Mouse (Mus musculus) retina, postnatal 1 day (tissue): Measurements from ENCODE around the gene Gm9936.

ENCODE experiments used
- DNase-seq: peaks from one replicate; pipeline ENCODE4 v3.0.0-alpha.2; 2012

The Gm9936 gene

DNA sequence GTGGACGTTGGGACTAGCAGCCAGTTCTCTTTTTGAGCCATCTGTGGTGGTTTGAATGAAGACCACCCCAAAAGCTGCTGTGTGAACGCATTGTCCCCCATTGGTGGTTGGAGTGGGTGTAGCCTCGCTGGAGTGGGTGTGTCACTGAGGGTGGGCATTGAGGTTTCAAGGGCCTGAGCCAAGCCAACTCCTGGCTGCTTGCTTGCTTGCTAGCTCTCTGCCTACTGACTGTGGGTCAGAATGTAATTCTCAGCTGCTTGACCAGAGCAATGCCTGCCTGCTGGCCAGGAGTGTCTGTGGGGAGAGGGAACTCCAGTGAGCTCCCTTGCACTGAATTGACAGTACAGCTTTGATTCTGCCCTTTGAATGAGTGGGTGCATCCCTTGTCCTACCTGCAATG lies 28.7 kb downstream of the Gm9936 start:
- no peak for DNase-seq

DNA sequence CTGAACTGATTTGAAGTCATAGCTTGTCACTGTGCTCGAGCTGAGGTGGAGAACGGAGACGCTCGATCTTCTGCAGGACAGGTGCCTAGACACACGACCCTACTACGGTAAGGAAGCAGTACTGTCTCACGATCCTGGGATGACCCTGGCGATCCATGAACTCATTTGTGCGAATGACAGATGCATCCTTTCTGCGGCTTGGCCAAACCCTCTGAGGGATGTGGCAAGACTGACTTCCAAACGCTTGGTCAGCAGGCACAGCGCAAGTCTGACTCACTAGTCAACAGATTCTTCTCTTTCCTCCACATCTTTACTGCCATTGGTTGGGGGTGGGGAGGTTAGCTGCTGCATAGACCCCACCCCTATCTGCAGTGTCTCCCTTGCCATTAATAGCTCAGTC lies 31.1 kb downstream of the Gm9936 start:
- no peak for DNase-seq

DNA sequence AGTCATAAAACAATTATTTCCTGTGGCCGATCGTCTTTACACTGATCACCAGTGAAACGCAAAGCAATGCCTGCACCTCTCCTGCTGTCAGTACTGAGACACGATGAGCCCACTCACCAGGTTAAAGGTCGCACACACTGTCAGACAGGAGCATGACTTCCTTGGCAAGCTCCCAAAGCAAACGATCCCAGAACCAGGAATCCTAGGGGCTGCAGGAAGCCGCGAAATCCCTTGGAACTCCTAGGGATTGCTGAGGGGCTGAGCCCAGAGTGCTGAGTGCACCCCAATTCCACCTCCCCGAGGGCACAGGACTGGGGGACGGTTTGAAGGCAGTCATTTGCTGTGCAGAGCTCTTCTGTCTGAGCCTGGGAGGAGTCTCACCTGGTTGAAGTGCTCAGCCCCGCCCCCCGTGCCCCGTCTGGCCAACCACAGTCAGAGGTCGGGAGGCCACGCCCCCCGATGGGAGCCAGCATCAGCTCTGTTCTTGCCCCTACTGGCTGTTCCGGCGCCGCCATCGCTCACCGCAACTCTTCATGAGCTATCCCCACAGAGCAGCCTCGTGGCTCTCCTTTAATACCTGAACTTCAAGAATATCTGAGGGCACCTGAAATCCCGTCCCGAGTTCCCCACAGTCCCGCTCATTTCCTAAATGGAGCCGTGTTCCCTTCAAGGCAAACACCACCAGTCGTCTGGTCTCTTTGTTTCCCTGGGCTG lies 32.3 kb downstream of the Gm9936 start:
- DNase-seq = peak; percentile 94

DNA sequence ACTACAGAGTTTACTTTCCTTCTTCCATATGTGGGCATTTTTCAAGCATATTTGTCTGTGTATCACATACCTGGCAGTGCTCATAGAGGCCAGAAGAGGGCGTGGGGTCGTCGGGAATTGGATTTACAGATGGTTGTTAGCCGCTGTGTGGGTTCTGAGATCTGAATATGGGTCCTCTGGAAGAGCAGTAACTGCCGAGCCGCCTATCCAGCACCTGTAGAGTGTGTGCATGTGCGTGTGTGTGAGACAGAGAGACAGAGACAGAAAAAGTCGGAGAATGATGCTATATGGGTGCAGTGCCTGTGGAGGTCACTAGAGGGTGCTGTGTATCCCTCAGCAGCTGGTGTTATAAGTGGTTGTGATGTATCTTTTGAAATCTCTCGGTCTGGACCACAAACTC lies 34.3 kb downstream of the Gm9936 start:
- DNase-seq = peak; percentile 81

GRCm38 (mm10) chr5:114822796-114823688 lies 35.4 kb downstream of the Gm9936 start, which contains the start of gene 1500011B03Rik:
TSS of gene 1500011B03Rik (minus strand) at chr5:114823468.
- DNase-seq = peak; percentile 92

DNA sequence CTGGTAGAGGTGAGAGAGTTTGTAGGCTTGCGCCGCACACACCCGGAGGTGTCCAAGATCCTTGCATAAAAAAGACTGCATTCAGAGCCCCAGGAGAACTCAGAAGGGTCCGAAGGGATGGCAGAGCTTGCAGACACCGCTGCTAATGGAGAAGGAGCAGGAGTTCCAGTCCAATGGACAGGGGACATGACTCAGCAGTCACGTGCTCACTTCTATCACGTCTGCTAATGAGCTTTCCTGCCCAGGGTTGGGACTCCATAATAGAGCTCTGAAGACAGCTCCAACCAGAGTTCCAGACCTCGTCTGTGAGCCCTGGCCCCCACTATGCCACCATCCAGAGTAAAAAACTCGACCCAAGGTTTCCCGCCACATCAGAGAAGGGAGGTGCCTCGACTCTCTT lies 40.4 kb downstream of the Gm9936 start:
- peak; percentile 32 for DNase-seq

GRCm38 (mm10) chr5:114816599-114816998 lies 41.9 kb downstream of the Gm9936 start:
- DNase-seq = peak; percentile 58

DNA sequence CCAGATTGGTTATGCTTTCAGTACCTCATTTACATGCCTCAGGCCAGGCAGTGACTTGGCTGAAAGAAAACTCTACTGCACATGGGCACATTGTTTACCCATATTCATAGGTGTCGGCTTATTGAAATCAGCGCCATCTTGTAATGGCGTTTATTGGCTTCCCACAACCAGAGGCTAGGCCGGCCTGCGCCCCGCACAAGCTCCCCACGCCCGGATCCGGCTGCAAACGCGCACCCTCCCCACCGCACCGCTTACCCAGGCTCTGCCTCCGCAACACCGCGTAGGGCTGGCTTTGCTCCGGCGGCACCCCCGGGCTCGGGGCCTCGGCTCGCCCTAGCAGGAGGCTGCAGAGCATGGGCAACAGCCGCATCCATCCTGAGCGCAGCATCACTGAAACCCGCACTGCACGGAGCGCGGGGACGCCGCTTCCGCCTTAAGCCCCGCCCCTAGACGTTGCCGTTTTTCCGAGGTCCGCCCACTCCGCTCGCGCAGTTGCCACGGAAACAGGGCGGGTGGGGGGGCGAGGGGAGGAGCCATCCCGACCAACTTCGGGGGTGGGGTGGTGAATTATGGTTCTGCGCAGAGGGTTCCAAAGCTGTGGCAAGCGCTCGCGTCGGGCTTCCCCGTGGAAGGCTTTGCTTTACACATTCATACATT lies 44.8 kb downstream of the Gm9936 start:
- peak; percentile 94 for DNase-seq

- DNase-seq = no peak
These were observed 48.7 kb downstream of the Gm9936 start for GRCm38 (mm10) chr5:114809826-114810225.

DNA sequence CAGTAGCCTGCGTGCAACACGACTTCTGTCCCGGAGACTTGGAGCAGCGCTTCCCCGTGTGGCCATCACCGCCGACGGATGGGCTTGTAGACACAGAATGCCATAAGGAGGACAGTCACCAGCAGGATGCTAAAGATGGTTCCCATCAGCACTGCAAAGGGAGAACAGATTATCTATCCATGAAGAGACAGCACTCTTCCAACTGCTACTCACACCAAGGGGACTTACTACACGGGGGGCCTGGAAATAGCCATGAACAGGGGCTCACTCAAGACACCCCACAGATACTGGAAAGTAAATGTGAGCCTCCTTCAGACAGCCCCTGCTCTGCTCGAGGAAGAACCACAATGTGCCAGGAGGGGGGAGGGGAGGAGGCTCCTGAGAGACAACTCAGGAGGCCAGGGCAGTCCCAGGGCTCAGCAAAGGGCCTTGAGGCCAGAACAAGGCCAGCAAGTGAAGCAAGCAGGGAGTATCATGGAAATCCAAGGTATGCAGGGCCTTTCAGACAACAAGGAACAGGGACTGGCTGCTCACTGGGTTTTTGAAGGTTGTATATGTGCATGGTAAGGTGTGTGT lies 49.2 kb downstream of the Gm9936 start:
- no peak for DNase-seq

- DNase-seq = no peak
These were observed 50.1 kb downstream of the Gm9936 start for GRCm38 (mm10) chr5:114808385-114808784.

GRCm38 (mm10) chr5:114807893-114808292 lies 50.6 kb downstream of the Gm9936 start:
- no peak for DNase-seq

GRCm38 (mm10) chr5:114807468-114807867 lies 51.0 kb downstream of the Gm9936 start:
- no peak for DNase-seq

DNA sequence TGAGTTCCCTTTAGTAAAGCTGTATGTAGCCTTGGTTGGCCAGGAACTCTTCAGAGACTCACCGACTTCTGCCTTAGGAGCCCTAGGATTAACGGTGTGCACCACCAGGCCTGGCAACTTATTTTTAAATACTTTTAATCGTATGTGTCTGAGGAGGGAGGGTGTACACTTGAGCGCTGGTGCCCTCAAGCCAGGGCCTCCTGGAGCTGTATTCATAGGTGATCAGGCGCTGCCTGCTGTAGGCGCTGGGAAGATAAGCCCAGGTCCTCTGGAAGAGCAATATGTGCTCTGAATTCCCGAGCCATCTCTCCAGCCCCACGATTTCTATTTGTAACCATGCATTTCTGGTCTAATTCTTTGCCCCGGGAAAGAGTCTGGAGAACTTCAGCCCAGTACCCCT lies 51.4 kb downstream of the Gm9936 start:
- DNase-seq = no peak

GRCm38 (mm10) chr5:114806636-114807035 lies 51.8 kb downstream of the Gm9936 start:
- DNase-seq = no peak
